Mouse (Mus musculus) forebrain, embryonic 14.5 days (tissue): ENCODE results near the gene Asxl1. TPM values are rescaled to one million over a fixed set of nuclear protein-coding genes. Genes with fewer than 3 reads are reported as not detected.
A peak's percentile ranks its signal among the peaks of the same experiment; 100 is the strongest.
"Not testable (repeated sequence)": the region's sequence is repeated elsewhere in the genome, so short reads cannot be mapped to it uniquely, and the experiment has no call there.

Experiments used
- ATAC-seq: fragments of 200-750 bp; cut with Nextera tagmentation; 2 replicates; pipeline ENCODE4 v1.8.0; 2017; ENCODE audit warnings: mild to moderate bottlenecking, moderate library complexity
- DNase-seq: peaks from one replicate; pipeline ENCODE4 v3.0.0-alpha.2; 2015; ENCODE audit warnings: low spot score
- H3K27ac ChIP-seq: fragments of 300-500 bp; sonication (generic); 2 replicates; pipeline ENCODE4 v1.5.1; 2014; ENCODE audit warnings: low read depth, mild to moderate bottlenecking, control low read depth, low read length, moderate library complexity
- H3K27me3 ChIP-seq: fragments of 300-500 bp; sonication (generic); replicated peaks from 2 replicates; pipeline ENCODE4 v1.6.1; 2014; ENCODE audit warnings: low read length, control low read depth, mixed read lengths; ENCODE audit not compliant: control insufficient read depth, insufficient read depth
- H3K36me3 ChIP-seq: fragments of 300-500 bp; sonication (generic); 2 replicates; pipeline ENCODE4 v1.6.1; 2014; ENCODE audit warnings: low read length, control low read depth; ENCODE audit not compliant: control insufficient read depth, insufficient read depth
- H3K4me1 ChIP-seq: fragments of 300-500 bp; sonication (generic); 2 replicates; pipeline ENCODE4 v1.6.1; 2014; ENCODE audit warnings: antibody characterized with exemption, low read length, control low read depth; ENCODE audit not compliant: control insufficient read depth, insufficient read depth
- H3K4me2 ChIP-seq: fragments of 300-500 bp; sonication (generic); 2 replicates; pipeline ENCODE4 v1.6.1; 2014; ENCODE audit warnings: mild to moderate bottlenecking, control low read depth, low read length
- H3K4me3 ChIP-seq: fragments of 300-500 bp; sonication (generic); 2 replicates; pipeline ENCODE4 v1.5.1; 2014; ENCODE audit warnings: low read depth, low read length, control low read depth
- H3K9ac ChIP-seq: fragments of 300-500 bp; sonication (generic); 2 replicates; pipeline ENCODE4 v1.6.1; 2014; ENCODE audit warnings: mild to moderate bottlenecking, low read length, control low read depth, moderate library complexity
- H3K9me3 ChIP-seq: fragments of 300-500 bp; sonication (generic); replicated peaks from 2 replicates; pipeline ENCODE4 v1.6.1; 2016; ENCODE audit warnings: low read length, control low read depth, mixed read lengths; ENCODE audit not compliant: control insufficient read depth
- WGBS: fragments of 180-500 bp; shearing (Covaris S2); extraction: QIAGEN DNeasy Blood & Tissue Kit; methylation state at CpG from one replicate; pipeline ENCODE4 v1.1.7; 2014; 5-methylcytosine and 5-hydroxymethylcytosine counted together
- polyA plus RNA-seq: library from polyadenylated mRNA; unstranded; fragments of >200 nt; fragmentation: Nextera tagmentation; extraction: Ambion mirVana; gene quantifications from 2 replicates; pipeline ENCODE4 v1.2.1, GENCODE M21; 2014

The Asxl1 gene
- polyA plus RNA-seq, 1 experiment from 2014 or later = 13.6 TPM

GRCm38 (mm10) chr2:153350552-153351181 is 5.0 kb downstream of the Asxl1 start:
- WGBS = 51% methylated on average over 6 of the region's 6 CpGs
- Histone ChIP-seq H3K9ac (no peak overlapping the region), H3K27ac (no peak overlapping the region)

GRCm38 (mm10) chr2:153354648-153355047 is 9.0 kb downstream of the Asxl1 start:
- Histone ChIP-seq H3K36me3 (peaks cover 63% of the 10 kb centered on the region), H3K27ac (no peak overlapping the region), H3K4me3 (no peak overlapping the region), H3K9me3 (no peaks in the 10 kb centered on the region), H3K4me2 (no peak overlapping the region), H3K4me1 (0 out of 2 replicates have a peak, but pooled peaks cover 4% of the 10 kb centered on the region), H3K9ac (no peak overlapping the region), H3K27me3 (no peaks in the 10 kb centered on the region)
- ATAC-seq (no peak), DNase-seq (no peak)
- 84% methylated on average over 2 of the region's 2 CpGs for WGBS

More at GRCm38 (mm10) chr2:153350552-153351181, 5.0 kb downstream of the Asxl1 start:
- H3K4me3 ChIP-seq = no peak overlapping the region
- H3K36me3 ChIP-seq = peaks cover 27% of the 10 kb centered on the region
- H3K4me2 ChIP-seq = no peak overlapping the region
- H3K27me3 ChIP-seq = no peaks in the 10 kb centered on the region
- ATAC-seq (no peak), DNase-seq (no peak)
- H3K9me3 ChIP-seq = no peaks in the 10 kb centered on the region
- H3K4me1 ChIP-seq = peaks cover 18% of the 10 kb centered on the region; the same call in 1 of the 2 replicates

GRCm38 (mm10) chr2:153356784-153357183 is 11.2 kb downstream of the Asxl1 start:
- DNase-seq (no peak), ATAC-seq (no peak)
- Histone ChIP-seq H3K27ac (no peak overlapping the region), H3K27me3 (no peaks in the 10 kb centered on the region), H3K9me3 (no peaks in the 10 kb centered on the region), H3K4me3 (no peak overlapping the region), H3K36me3 (peaks cover 76% of the 10 kb centered on the region), H3K4me1 (no peaks in the 10 kb centered on the region), H3K9ac (no peak overlapping the region), H3K4me2 (no peak overlapping the region)
- 96% methylated on average over 4 of the region's 4 CpGs for WGBS

- H3K27ac ChIP-seq = no peak overlapping the region
- no peak overlapping the region for H3K4me2 ChIP-seq
- no peaks in the 10 kb centered on the region for H3K4me1 ChIP-seq
- no peak overlapping the region for H3K9ac ChIP-seq
- H3K9me3 ChIP-seq = no peaks in the 10 kb centered on the region
- ATAC-seq (no peak), DNase-seq (no peak)
- H3K4me3 ChIP-seq = no peak overlapping the region
- peaks cover 77% of the 10 kb centered on the region for H3K36me3 ChIP-seq
- 94% methylated on average over 1 of the region's 1 CpGs for WGBS
- H3K27me3 ChIP-seq = no peaks in the 10 kb centered on the region
Measured at GRCm38 (mm10) chr2:153361101-153361710, 15.6 kb downstream of the Asxl1 start.

- H3K9ac ChIP-seq, H3K27ac ChIP-seq, DNase-seq, H3K27me3 ChIP-seq, H3K4me2 ChIP-seq, ATAC-seq, H3K4me3 ChIP-seq, H3K9me3 ChIP-seq, H3K4me1 ChIP-seq: not testable (repeated sequence)
- H3K36me3 ChIP-seq = peaks cover 72% of the 10 kb centered on the region
- WGBS = 93% methylated on average over 14 of the region's 14 CpGs
Measured at GRCm38 (mm10) chr2:153364531-153364930, 18.9 kb downstream of the Asxl1 start.

- peaks cover 36% of the 10 kb centered on the region for H3K36me3 ChIP-seq
- no peak overlapping the region for H3K4me3 ChIP-seq
- no peak for ATAC-seq
- H3K9ac ChIP-seq = no peak overlapping the region
- no peaks in the 10 kb centered on the region for H3K4me1 ChIP-seq
- no peak overlapping the region for H3K4me2 ChIP-seq
- H3K9me3 ChIP-seq = no peaks in the 10 kb centered on the region
- no peak for DNase-seq
- H3K27ac ChIP-seq = no peak overlapping the region
- H3K27me3 ChIP-seq = no peaks in the 10 kb centered on the region
Measured at GRCm38 (mm10) chr2:153370871-153371270, 25.2 kb downstream of the Asxl1 start.

- Histone ChIP-seq H3K4me3 (no peak overlapping the region), H3K9me3 (no peaks in the 10 kb centered on the region), H3K36me3 (peaks cover 24% of the 10 kb centered on the region), H3K27me3 (no peaks in the 10 kb centered on the region), H3K9ac (no peak overlapping the region), H3K4me1 (no peaks in the 10 kb centered on the region), H3K4me2 (no peak overlapping the region), H3K27ac (peak overlapping the region; percentile 9; the same call in 1 of the 2 replicates)
- WGBS = 73% methylated on average over 2 of the region's 2 CpGs
- ATAC-seq (no peak), DNase-seq (peak; percentile 13)
Measured at GRCm38 (mm10) chr2:153375380-153375779, 29.8 kb downstream of the Asxl1 start.

GRCm38 (mm10) chr2:153380479-153380878 is 34.9 kb downstream of the Asxl1 start:
- no peak for ATAC-seq
- Histone ChIP-seq H3K4me1 (no peaks in the 10 kb centered on the region), H3K27ac (no peak overlapping the region), H3K4me2 (no peak overlapping the region), H3K9me3 (no peaks in the 10 kb centered on the region), H3K36me3 (peaks cover 45% of the 10 kb centered on the region), H3K9ac (no peak overlapping the region), H3K27me3 (no peaks in the 10 kb centered on the region), H3K4me3 (no peak overlapping the region)
- DNase-seq = no peak
- WGBS = 100% methylated on average over 1 of the region's 1 CpGs

- DNase-seq (no peak), ATAC-seq (no peak)
- Histone ChIP-seq H3K36me3 (peaks cover 52% of the 10 kb centered on the region), H3K4me1 (no peaks in the 10 kb centered on the region), H3K9ac (no peak overlapping the region), H3K9me3 (no peaks in the 10 kb centered on the region), H3K27ac (no peak overlapping the region), H3K27me3 (no peaks in the 10 kb centered on the region), H3K4me2 (no peak overlapping the region), H3K4me3 (no peak overlapping the region)
- WGBS = 96% methylated on average over 2 of the region's 2 CpGs
Measured at GRCm38 (mm10) chr2:153389831-153390230, 44.2 kb downstream of the Asxl1 start.
